In the genomic region with DNA sequence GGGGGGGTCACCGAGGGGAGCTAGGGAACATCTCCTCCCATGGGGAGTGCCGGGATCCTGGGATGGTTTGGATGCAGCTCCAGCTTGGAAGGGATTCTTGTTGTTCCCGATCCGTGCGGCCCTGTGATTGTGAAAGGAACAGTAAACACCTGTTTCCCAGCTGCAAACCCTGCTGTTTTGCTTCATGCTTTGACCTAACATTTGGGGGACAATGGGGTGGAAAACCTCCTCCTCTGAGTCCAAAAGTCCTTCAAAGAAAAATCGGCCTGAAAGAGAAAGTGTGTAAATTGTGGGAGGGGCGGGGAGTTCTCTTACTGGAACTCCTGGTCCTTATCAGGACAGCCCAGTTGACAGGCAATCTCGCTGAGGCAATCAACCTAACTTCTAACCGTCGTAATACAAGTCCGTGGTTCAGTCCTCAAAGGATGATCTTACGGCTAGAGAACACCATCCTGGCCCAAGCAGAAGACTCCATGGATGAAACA, we compare ENCODE assay signal across 10 mouse cellular contexts. TPM values are rescaled to one million over a fixed set of nuclear protein-coding genes. Genes with fewer than 3 reads are reported as not detected.
DNase-seq lines count a peak whose midpoint lies in the region; ATAC-seq and TF ChIP-seq lines count a peak whose summit lies in the region.
"Had no signal": no experiment of that assay in that cellular context is flagged by ENCODE, and none has a peak within 500 bp of the region (broad histone marks: within the 10 kb centered on the region; RNA-seq: fewer than 3 reads in every experiment).

No protein-coding gene starts in this region.

- peaks cover 13% of the 10 kb centered on the region for H3K4me1 ChIP-seq in liver, embryonic 16.5 days (ENCODE audit: control insufficient read depth, low read depth, low read length)
- H3K4me1 ChIP-seq in stomach, postnatal 0 days (replicated peaks; ENCODE audit: control insufficient read depth, insufficient read depth): no peaks in the 10 kb centered on the region
- H3K4me1 ChIP-seq in limb, embryonic 10.5 days: no peaks in the 10 kb centered on the region
- H3K4me1 ChIP-seq in forebrain, postnatal 0 days (ENCODE audit: insufficient read depth): no peaks in the 10 kb centered on the region

- H3K36me3 ChIP-seq in liver, embryonic 16.5 days (ENCODE audit: control insufficient read depth, insufficient read depth): no peaks in the 10 kb centered on the region
- peaks cover 3% of the 10 kb centered on the region; the same call in 1 of the 2 replicates for H3K36me3 ChIP-seq in stomach, postnatal 0 days (ENCODE audit: control insufficient read depth, insufficient read depth, low read length)
- peaks cover 3% of the 10 kb centered on the region; the same call in 1 of the 2 replicates for H3K36me3 ChIP-seq in limb, embryonic 10.5 days
- no peaks in the 10 kb centered on the region for H3K36me3 ChIP-seq in forebrain, postnatal 0 days (ENCODE audit: insufficient read depth)

- WGBS in liver, embryonic 16.5 days (ENCODE audit: insufficient replicate concordance): 23% methylated on average over 12 of the region's 12 CpGs
- WGBS in stomach, postnatal 0 days: 47% methylated on average over 12 of the region's 12 CpGs
- WGBS in limb, embryonic 10.5 days: 54% methylated on average over 12 of the region's 12 CpGs
- WGBS in forebrain, postnatal 0 days: 86% methylated on average over 12 of the region's 12 CpGs

- TF ChIP-seq EP300 in stomach, postnatal 0 days (optimal IDR thresholded peaks at IDR 0.05): no peak

- no peak overlapping the region for H3K4me3 ChIP-seq in liver, embryonic 16.5 days (ENCODE audit: low read depth, low read length)
- no peak overlapping the region for H3K4me3 ChIP-seq in stomach, postnatal 0 days (ENCODE audit: low read depth, low read length)
- no peak overlapping the region for H3K4me3 ChIP-seq in limb, embryonic 10.5 days
- no peak overlapping the region for H3K4me3 ChIP-seq in forebrain, postnatal 0 days (ENCODE audit: low read depth, low read length)

- H3K9ac ChIP-seq in liver, embryonic 16.5 days (ENCODE audit: low read depth, low read length): no peak overlapping the region
- H3K9ac ChIP-seq in stomach, postnatal 0 days (ENCODE audit: low read length): no peak overlapping the region
- H3K9ac ChIP-seq in forebrain, postnatal 0 days: no peak overlapping the region

- ATAC-seq in liver, embryonic 16.5 days (ENCODE audit: low read depth): peak; percentile 77
- ATAC-seq in stomach, postnatal 0 days (ENCODE audit: low FRiP score, low TSS enrichment): no peak
- ATAC-seq in forebrain, postnatal 0 days: no peak
- ATAC-seq: CD4-positive, CD25-positive, alpha-beta regulatory T cell, adult 4 months had no signal

- H3K27ac ChIP-seq in liver, embryonic 16.5 days (ENCODE audit: low read length): no peak overlapping the region
- no peak overlapping the region for H3K27ac ChIP-seq in stomach, postnatal 0 days (replicated peaks)
- H3K27ac ChIP-seq in limb, embryonic 10.5 days: no peak overlapping the region
- H3K27ac ChIP-seq in forebrain, postnatal 0 days (ENCODE audit: low read depth, low read length): no peak overlapping the region

- no peak for TF ChIP-seq CTCF in stomach, postnatal 0 days (IDR thresholded peaks at IDR 0.05; ENCODE audit: low read depth)
- no peak for TF ChIP-seq CTCF in forebrain, postnatal 0 days (IDR thresholded peaks at IDR 0.05; ENCODE audit: low read depth)

- H3K4me2 ChIP-seq in liver, embryonic 16.5 days (ENCODE audit: low read depth, low read length): peak overlapping the region; percentile 24
- 0 out of 2 replicates have a peak overlapping the region, but pooled peaks have one; percentile 14 for H3K4me2 ChIP-seq in stomach, postnatal 0 days (replicated peaks; ENCODE audit: low read depth)
- no peak overlapping the region for H3K4me2 ChIP-seq in forebrain, postnatal 0 days (ENCODE audit: low read depth)

- DNase-seq in ovary, postnatal 36 days (ENCODE audit: low spot score): peak; percentile 19
- no peak for DNase-seq in ovary, postnatal 14 days (ENCODE audit: low spot score)
- peak; percentile 67 for DNase-seq in heart, adult 8-10 months (ENCODE audit: low spot score)
- no peak for DNase-seq in stomach, postnatal 0 days (ENCODE audit: low spot score)
- DNase-seq in cerebellum, adult 11-12 months: no peak
- no peak for DNase-seq in limb, embryonic 10.5 days (ENCODE audit: low spot score)
- DNase-seq in forebrain, postnatal 0 days: no peak
- DNase-seq: thymus, adult 2 months had no signal

- no peaks in the 10 kb centered on the region for H3K9me3 ChIP-seq in liver, embryonic 16.5 days (replicated peaks; ENCODE audit: control insufficient read depth, low read length)
- peaks cover 7% of the 10 kb centered on the region; the same call in 1 of the 2 replicates for H3K9me3 ChIP-seq in stomach, postnatal 0 days (ENCODE audit: control insufficient read depth, low read length)
- H3K9me3 ChIP-seq in limb, embryonic 10.5 days (replicated peaks): no peaks in the 10 kb centered on the region
- H3K9me3 ChIP-seq in forebrain, postnatal 0 days (ENCODE audit: low read length): no peaks in the 10 kb centered on the region

- no peaks in the 10 kb centered on the region for H3K27me3 ChIP-seq in liver, embryonic 16.5 days (ENCODE audit: control insufficient read depth, insufficient read depth, low read depth, low read length)
- H3K27me3 ChIP-seq in stomach, postnatal 0 days (ENCODE audit: control insufficient read depth, insufficient read depth, low read length): no peaks in the 10 kb centered on the region
- no peaks in the 10 kb centered on the region for H3K27me3 ChIP-seq in limb, embryonic 10.5 days (ENCODE audit: low read depth, poor library complexity, severe bottlenecking)
- H3K27me3 ChIP-seq in forebrain, postnatal 0 days (ENCODE audit: insufficient read depth, low read length): no peaks in the 10 kb centered on the region

RNA-seq across cellular contexts. Expression of gene Rhoj, which starts 12.4 kb away (rescaled TPM):
- 10 to 100 TPM; 21.1 to 29.9 (median 25.7) TPM for total RNA-seq in heart, adult 8-10 months (2022)
- polyA plus RNA-seq in liver, embryonic 16.5 days (2015; fragmentation: Nextera tagmentation; extraction: Ambion mirVana): 6.6 and 6.9 TPM in 2 replicates
- polyA plus RNA-seq in stomach, postnatal 0 days (2015; fragmentation: Nextera tagmentation; extraction: Ambion mirVana): 41.2 and 43.0 TPM in 2 replicates
- 13.1 and 24.2 TPM in 2 replicates for polyA plus RNA-seq in limb, embryonic 10.5 days (2016; fragmentation: Nextera tagmentation; extraction: Ambion mirVana)
- 10.2 and 11.4 TPM in 2 replicates for total RNA-seq in forebrain, postnatal 0 days (2014; rRNA removed)
- polyA plus RNA-seq in forebrain, postnatal 0 days (2015; fragmentation: Nextera tagmentation; extraction: Ambion mirVana): 11.8 and 11.9 TPM in 2 replicates

Comparison
In these comparisons a context has a peak if more than half of its experiments do, and no peak if none do; other contexts are left out.
1. DNase-seq: peak in ovary, postnatal 36 days (single experiment) and heart, adult 8-10 months (single experiment); none in ovary, postnatal 14 days (single experiment), stomach, postnatal 0 days (single experiment), cerebellum, adult 11-12 months (single experiment), limb, embryonic 10.5 days (single experiment) and forebrain, postnatal 0 days (single experiment).